Mouse (Mus musculus) right cerebral cortex, postnatal 36 days (tissue): Measurements from ENCODE around the gene Fermt3.
A peak's percentile ranks its signal among the peaks of the same experiment; 100 is the strongest.

Experiments
- DNase-seq, 2 experiments: peaks; one replicate each; pipeline ENCODE4 v3.0.0; 2022; ENCODE audit warnings: low spot score in 2 of 2, mixed read lengths in 1 of 2

Gene Fermt3

GRCm38 (mm10) chr19:6972247-6972917 is 46.9 kb downstream of the Fermt3 start:
- DNase-seq, result no peak

GRCm38 (mm10) chr19:6971644-6972043 is 47.6 kb downstream of the Fermt3 start:
- no peak for DNase-seq

GRCm38 (mm10) chr19:6970460-6971085 is 48.7 kb downstream of the Fermt3 start:
- DNase-seq, result no peak

GRCm38 (mm10) chr19:6969665-6970381 is 49.4 kb downstream of the Fermt3 start:
- DNase-seq, result no peak

- no peak for DNase-seq
These were observed 50.0 kb downstream of the Fermt3 start for GRCm38 (mm10) chr19:6969291-6969664.

GRCm38 (mm10) chr19:6968491-6969271 is 50.6 kb downstream of the Fermt3 start:
- no peak for DNase-seq

- no peak for DNase-seq
These were observed 62.8 kb downstream of the Fermt3 start for GRCm38 (mm10) chr19:6956461-6956860.

- DNase-seq, result no peak
These were observed 63.8 kb downstream of the Fermt3 start for GRCm38 (mm10) chr19:6955424-6955823.

- no peak for DNase-seq
These were observed 65.2 kb downstream of the Fermt3 start for GRCm38 (mm10) chr19:6954046-6954445.

- DNase-seq, result no peak
These were observed 66.6 kb downstream of the Fermt3 start for GRCm38 (mm10) chr19:6952712-6953037.

GRCm38 (mm10) chr19:6951994-6952711 is 67.1 kb downstream of the Fermt3 start:
- DNase-seq, result peak; percentile 62 to 73

GRCm38 (mm10) chr19:6951381-6951968 is 67.8 kb downstream of the Fermt3 start:
- peak; percentile 90 to 95 for DNase-seq

GRCm38 (mm10) chr19:6950613-6951153 is 68.6 kb downstream of the Fermt3 start:
- no peak for DNase-seq

GRCm38 (mm10) chr19:6949951-6950350 is 69.3 kb downstream of the Fermt3 start:
- no peak for DNase-seq

GRCm38 (mm10) chr19:6949532-6949931 is 69.7 kb downstream of the Fermt3 start:
- no peak for DNase-seq
